Mouse (Mus musculus) cerebellum, adult 2 months (tissue): ENCODE measurements around the gene Slc38a2. TPM values are rescaled to one million over a fixed set of nuclear protein-coding genes. Genes with fewer than 3 reads are reported as not detected.
A peak's percentile ranks its signal among the peaks of the same experiment; 100 is the strongest.

Experiments used
- DNase-seq, 2 experiments: peaks; one replicate each; pipeline ENCODE4 v3.0.0; 2021
- H3K27ac ChIP-seq: fragments of 200-500 bp; 2 replicates; pipeline ENCODE4 v1.5.1; 2012; ENCODE audit warnings: low read length, control low read depth, inconsistent platforms; ENCODE audit not compliant: insufficient read depth
- H3K27me3 ChIP-seq: fragments of 200-500 bp; 2 replicates; pipeline ENCODE4 v1.6.1; 2012; ENCODE audit warnings: inconsistent platforms, mild to moderate bottlenecking, low read length, moderate library complexity; ENCODE audit not compliant: control insufficient read depth, insufficient read depth
- H3K4me1 ChIP-seq: fragments of 200-500 bp; 2 replicates; pipeline ENCODE4 v1.6.1; 2011; ENCODE audit warnings: low read length; ENCODE audit not compliant: control insufficient read depth, insufficient read depth
- H3K4me3 ChIP-seq: fragments of 200-500 bp; replicated peaks from 2 replicates; pipeline ENCODE3; 2011; ENCODE audit warnings: mild to moderate bottlenecking, low read depth, low read length, control low read depth; ENCODE audit not compliant: insufficient read depth
- CTCF ChIP-seq: fragments of 200-500 bp; IDR thresholded peaks from 2 replicates; pipeline ENCODE4 v1.5.1; 2011; ENCODE audit warnings: low read depth, mild to moderate bottlenecking, control low read depth, low read length, moderate library complexity, borderline replicate concordance; ENCODE audit not compliant: insufficient read depth
- POLR2A ChIP-seq: fragments of 200-500 bp; IDR thresholded peaks from 2 replicates; pipeline ENCODE4 v1.6.1; 2011; ENCODE audit warnings: low read length, control low read depth, borderline replicate concordance; ENCODE audit not compliant: insufficient read depth
- WGBS: fragments of 180-500 bp; shearing (Covaris S2); methylation state at CpG from one replicate; pipeline ENCODE4 v1.1.7; 2018; 5-methylcytosine and 5-hydroxymethylcytosine counted together
- polyA plus RNA-seq: library from polyadenylated mRNA; depleted of rRNA; stranded (reverse); fragments of >200 nt; gene quantifications from 2 replicates; pipeline ENCODE4 v1.2.3, GENCODE M21; 2012

Gene Slc38a2
- polyA plus RNA-seq, 1 experiment = 103 TPM

- 16% methylated on average over 13 of the region's 13 CpGs for WGBS
- Histone ChIP-seq H3K27me3 (no peaks in the 10 kb centered on the region), H3K4me1 (peaks cover 12% of the 10 kb centered on the region; the same call in 1 of the 2 replicates), H3K27ac (no peak overlapping the region), H3K4me3 (peak overlapping the region; percentile 43)
- peak in 1 of 2 experiments; percentile 16 for DNase-seq
- TF ChIP-seq CTCF (no peak), POLR2A (no peak)
Observed at GRCm38 (mm10) chr15:96696486-96697284, 2.8 kb downstream of the Slc38a2 start.

GRCm38 (mm10) chr15:96695455-96696421 is 3.8 kb downstream of the Slc38a2 start:
- 46% methylated on average over 26 of the region's 26 CpGs for WGBS
- no peaks in the 10 kb centered on the region for H3K27me3 ChIP-seq
- no peak overlapping the region for H3K27ac ChIP-seq
- TF ChIP-seq CTCF = no peak
- TF ChIP-seq POLR2A = no peak
- peak overlapping the region; percentile 5 for H3K4me3 ChIP-seq
- DNase-seq = peak in 1 of 2 experiments; percentile 45
- H3K4me1 ChIP-seq = peaks cover 12% of the 10 kb centered on the region; the same call in 1 of the 2 replicates

- H3K27me3 ChIP-seq = no peaks in the 10 kb centered on the region
- WGBS = 87% methylated on average over 7 of the region's 7 CpGs
- H3K27ac ChIP-seq = no peak overlapping the region
- TF ChIP-seq POLR2A (no peak), CTCF (no peak)
- H3K4me3 ChIP-seq = no peak overlapping the region
- DNase-seq = no peak
- peaks cover 15% of the 10 kb centered on the region for H3K4me1 ChIP-seq
Observed at GRCm38 (mm10) chr15:96694988-96695387, 4.5 kb downstream of the Slc38a2 start.

GRCm38 (mm10) chr15:96693688-96694087 is 5.8 kb downstream of the Slc38a2 start:
- DNase-seq = peak in 1 of 2 experiments; percentile 38
- TF ChIP-seq CTCF = no peak
- TF ChIP-seq POLR2A = no peak
- Histone ChIP-seq H3K4me3 (no peak overlapping the region), H3K27ac (no peak overlapping the region), H3K4me1 (peaks cover 20% of the 10 kb centered on the region), H3K27me3 (no peaks in the 10 kb centered on the region)
- 47% methylated on average over 14 of the region's 14 CpGs for WGBS

GRCm38 (mm10) chr15:96692401-96692800 is 7.1 kb downstream of the Slc38a2 start:
- DNase-seq = no peak
- H3K4me1 ChIP-seq = peaks cover 22% of the 10 kb centered on the region
- no peaks in the 10 kb centered on the region for H3K27me3 ChIP-seq
- TF ChIP-seq CTCF = no peak
- no peak for TF ChIP-seq POLR2A
- H3K4me3 ChIP-seq = no peak overlapping the region
- H3K27ac ChIP-seq = no peak overlapping the region
- WGBS = 90% methylated on average over 11 of the region's 11 CpGs

GRCm38 (mm10) chr15:96691381-96691780 is 8.1 kb downstream of the Slc38a2 start:
- TF ChIP-seq CTCF (no peak), POLR2A (no peak)
- no peaks in the 10 kb centered on the region for H3K27me3 ChIP-seq
- no peak for DNase-seq
- H3K27ac ChIP-seq = no peak overlapping the region
- 81% methylated on average over 15 of the region's 15 CpGs for WGBS
- no peak overlapping the region for H3K4me3 ChIP-seq
- peaks cover 25% of the 10 kb centered on the region for H3K4me1 ChIP-seq

GRCm38 (mm10) chr15:96690829-96691228 is 8.7 kb downstream of the Slc38a2 start:
- H3K4me1 ChIP-seq = peaks cover 22% of the 10 kb centered on the region
- H3K27ac ChIP-seq = no peak overlapping the region
- H3K27me3 ChIP-seq = no peaks in the 10 kb centered on the region
- H3K4me3 ChIP-seq = no peak overlapping the region
- no peak for DNase-seq
- TF ChIP-seq CTCF = no peak
- TF ChIP-seq POLR2A = no peak
- WGBS = 90% methylated on average over 13 of the region's 13 CpGs
